Mouse (Mus musculus) MEL (cell line): ENCODE measurements at regions not wholly inside any gene's neighbourhood (a gene's known extent, or its start where the extent isn't known, plus 50 kb on each side); places are given as distances from the start of the nearest gene placed in this dataset.

Source experiments
- DNase-seq: peaks from one replicate; pipeline ENCODE4 v3.0.0; 2011; ENCODE audit warnings: low read depth, low spot score
- H3K27ac ChIP-seq: 2 replicates; pipeline ENCODE4 v1.5.1; 2012; ENCODE audit warnings: low read depth, mild to moderate bottlenecking, control low read depth, low read length, moderate library complexity; ENCODE audit not compliant: control insufficient read depth
- H3K27me3 ChIP-seq, 2 experiments: fragments of 150-350 bp in 1 of 2; sonication (generic) in 1 of 2; 2 replicates each; pipeline ENCODE4 v1.6.1; 2012; ENCODE audit warnings: low read length in 2 of 2, mild to moderate bottlenecking in 2 of 2, improper control_type of control experiment in 1 of 2, moderate library complexity in 1 of 2; ENCODE audit not compliant: insufficient read depth in 2 of 2, control insufficient read depth in 1 of 2
- H3K36me3 ChIP-seq, 2 experiments: 2 replicates each; pipeline ENCODE4 v1.6.1; 2012 to 2014; ENCODE audit warnings: low read length in 2 of 2, improper control_type of control experiment in 1 of 2, inconsistent platforms in 1 of 2, mild to moderate bottlenecking in 1 of 2; ENCODE audit not compliant: insufficient read depth in 2 of 2, control insufficient read depth in 1 of 2
- H3K4me1 ChIP-seq, 2 experiments: fragments of 150-350 bp in 1 of 2; sonication (generic) in 1 of 2; 2 replicates each; pipeline ENCODE4 v1.6.1; 2012; ENCODE audit warnings: low read length in 2 of 2, improper control_type of control experiment in 1 of 2, mild to moderate bottlenecking in 1 of 2; ENCODE audit not compliant: insufficient read depth in 2 of 2, control insufficient read depth in 1 of 2
- H3K4me3 ChIP-seq, 2 experiments: fragments of 150-350 bp in 1 of 2; sonication (generic) in 1 of 2; 2 replicates each; pipeline ENCODE4 v1.5.1; 2012; ENCODE audit warnings: low read depth in 2 of 2, low read length in 2 of 2, mild to moderate bottlenecking in 2 of 2, moderate library complexity in 2 of 2, control low read depth in 1 of 2, improper control_type of control experiment in 1 of 2; ENCODE audit not compliant: control insufficient read depth in 1 of 2, insufficient read depth in 1 of 2
- H3K79me2 ChIP-seq: 2 replicates; pipeline ENCODE4 v1.6.1; 2012; ENCODE audit warnings: mild to moderate bottlenecking, low read length, moderate library complexity; ENCODE audit not compliant: control insufficient read depth, poor library complexity, insufficient read depth
- H3K9ac ChIP-seq: 2 replicates; pipeline ENCODE4 v1.6.1; 2012; ENCODE audit warnings: low read depth, mild to moderate bottlenecking, control low read depth, low read length, moderate library complexity; ENCODE audit not compliant: control insufficient read depth, poor library complexity, severe bottlenecking
- H3K9me3 ChIP-seq: fragments of 150-350 bp; sonication (generic); replicated peaks from 2 replicates; pipeline ENCODE4 v1.6.1; 2012; ENCODE audit warnings: mild to moderate bottlenecking, low read length, improper control_type of control experiment, moderate library complexity; ENCODE audit not compliant: insufficient read depth
- BHLHE40 ChIP-seq: IDR thresholded peaks from 2 replicates; pipeline ENCODE4 v1.6.1; 2012; ENCODE audit warnings: low read depth, mild to moderate bottlenecking, inconsistent platforms, low read length, improper control_type of control experiment, borderline replicate concordance
- CHD1 ChIP-seq: IDR thresholded peaks from 2 replicates; pipeline ENCODE4 v1.6.1; 2012; ENCODE audit warnings: low read depth, mild to moderate bottlenecking, inconsistent platforms, low read length, improper control_type of control experiment
- CTCF ChIP-seq, 3 experiments: IDR thresholded peaks in 2 of 3; conservative IDR thresholded peaks in 1 of 3; 2 replicates each; pipeline ENCODE4 v1.5.1; 2011 to 2012; ENCODE audit warnings: low read length in 3 of 3, low read depth in 2 of 3, mild to moderate bottlenecking in 2 of 3, improper control_type of control experiment in 1 of 3, inconsistent platforms in 1 of 3, mixed read lengths in 1 of 3, moderate library complexity in 1 of 3; ENCODE audit not compliant: control insufficient read depth in 1 of 3, insufficient read depth in 1 of 3, poor library complexity in 1 of 3, severe bottlenecking in 1 of 3
- E2F4 ChIP-seq: IDR thresholded peaks from 2 replicates; pipeline ENCODE4 v1.6.1; 2011; ENCODE audit warnings: low read depth, low read length, improper control_type of control experiment, borderline replicate concordance
- EP300 ChIP-seq, 2 experiments: IDR thresholded peaks; 2 replicates each; pipeline ENCODE4 v1.6.1; 2011; ENCODE audit warnings: improper control_type of control experiment in 2 of 2, low read length in 2 of 2, low read depth in 1 of 2, mild to moderate bottlenecking in 1 of 2
- ETS1 ChIP-seq: IDR thresholded peaks from 2 replicates; pipeline ENCODE4 v1.6.1; 2012; ENCODE audit warnings: low read depth, mild to moderate bottlenecking, inconsistent platforms, low read length, improper control_type of control experiment, moderate library complexity
- GABPA ChIP-seq: IDR thresholded peaks from 2 replicates; pipeline ENCODE4 v1.6.1; 2012; ENCODE audit warnings: low read depth, mild to moderate bottlenecking, inconsistent platforms, low read length, improper control_type of control experiment, moderate library complexity
- JUND ChIP-seq: IDR thresholded peaks from 2 replicates; pipeline ENCODE4 v1.6.1; 2011; ENCODE audit warnings: low read depth, mild to moderate bottlenecking, improper control_type of control experiment, low read length
- KAT2A ChIP-seq: conservative IDR thresholded peaks from 2 replicates; pipeline ENCODE4 v1.6.1; 2012; ENCODE audit warnings: low read depth, low read length, improper control_type of control experiment, inconsistent platforms
- MYB ChIP-seq: IDR thresholded peaks from 2 replicates; pipeline ENCODE4 v1.6.1; 2011; ENCODE audit warnings: mild to moderate bottlenecking, low read depth, low read length, improper control_type of control experiment
- MYC ChIP-seq: IDR thresholded peaks from 2 replicates; pipeline ENCODE4 v1.6.1; 2011; ENCODE audit warnings: low read depth, mild to moderate bottlenecking, low read length, improper control_type of control experiment, moderate library complexity
- POLR2AphosphoS2 ChIP-seq: IDR thresholded peaks from 2 replicates; pipeline ENCODE4 v1.6.1; 2011; ENCODE audit warnings: low read length, improper control_type of control experiment
- RAD21 ChIP-seq: IDR thresholded peaks from 2 replicates; pipeline ENCODE4 v1.6.1; 2011; ENCODE audit warnings: mild to moderate bottlenecking, low read depth, low read length, improper control_type of control experiment
- RCOR1 ChIP-seq: IDR thresholded peaks from 2 replicates; pipeline ENCODE4 v1.6.1; 2012; ENCODE audit warnings: low read depth, mild to moderate bottlenecking, inconsistent platforms, low read length, improper control_type of control experiment
- TAL1 ChIP-seq: IDR thresholded peaks from 2 replicates; pipeline ENCODE4 v1.6.1; 2012; ENCODE audit warnings: mild to moderate bottlenecking, inconsistent platforms, low read length, moderate library complexity, mixed read lengths
- TBP ChIP-seq: IDR thresholded peaks from 2 replicates; pipeline ENCODE4 v1.8.0; 2011; ENCODE audit warnings: low read depth, low read length, improper control_type of control experiment
- UBTF ChIP-seq: IDR thresholded peaks from 2 replicates; pipeline ENCODE4 v1.6.1; 2012; ENCODE audit warnings: low read depth, mild to moderate bottlenecking, inconsistent platforms, low read length, improper control_type of control experiment, moderate library complexity, borderline replicate concordance; ENCODE audit not compliant: insufficient read depth
- USF1 ChIP-seq: IDR thresholded peaks from 2 replicates; pipeline ENCODE4 v1.6.1; 2014; ENCODE audit warnings: low read depth, mild to moderate bottlenecking, inconsistent platforms, low read length, improper control_type of control experiment, moderate library complexity
- ZKSCAN1 ChIP-seq: IDR thresholded peaks from 2 replicates; pipeline ENCODE4 v1.6.1; 2012; ENCODE audit warnings: low read depth, mild to moderate bottlenecking, inconsistent platforms, low read length, improper control_type of control experiment, moderate library complexity
- ZMIZ1 ChIP-seq: IDR thresholded peaks from 2 replicates; pipeline ENCODE4 v1.6.1; 2012; ENCODE audit warnings: low read depth, mild to moderate bottlenecking, inconsistent platforms, low read length, improper control_type of control experiment, moderate library complexity
- ZNF384 ChIP-seq: IDR thresholded peaks from 2 replicates; pipeline ENCODE4 v1.6.1; 2012; ENCODE audit warnings: low read depth, mild to moderate bottlenecking, inconsistent platforms, low read length, improper control_type of control experiment

- Histone ChIP-seq H3K4me3 (no peak overlapping the region), H3K27me3 (no peaks in the 10 kb centered on the region), H3K27ac (no peak overlapping the region), H3K36me3 (no peaks in the 10 kb centered on the region), H3K9me3 (no peaks in the 10 kb centered on the region), H3K9ac (no peak overlapping the region), H3K79me2 (no peaks in the 10 kb centered on the region), H3K4me1 (no peaks in the 10 kb centered on the region)
- no peak for DNase-seq
- TF ChIP-seq ZMIZ1 (no peak), TBP (no peak), UBTF (no peak), BHLHE40 (no peak), KAT2A (no peak), GABPA (no peak), RCOR1 (no peak)
Measured at GRCm38 (mm10) chr4:47691207-47691606, 216.7 kb downstream of the Sec61b start.

DNA sequence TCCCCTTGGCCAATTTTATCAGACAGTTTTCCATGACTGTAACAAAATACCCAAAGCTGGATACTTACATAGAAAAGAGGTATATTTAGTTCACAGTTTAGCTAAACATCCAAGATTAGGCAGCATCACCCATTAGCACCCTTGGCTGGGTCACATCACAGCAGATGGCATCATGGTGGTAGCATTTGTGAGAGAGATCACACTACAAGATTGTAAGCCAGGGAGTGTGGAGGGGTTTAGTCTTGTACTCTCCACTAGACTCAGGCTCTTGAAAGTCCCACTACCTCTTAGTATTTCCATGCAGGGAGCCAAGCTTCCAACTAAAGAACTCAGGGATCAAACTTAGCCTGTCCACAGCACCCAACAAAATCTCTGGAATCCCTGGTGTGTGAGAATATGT lies 218.2 kb downstream of the Sec61b start:
- H3K4me1 ChIP-seq, result no peaks in the 10 kb centered on the region
- no peaks in the 10 kb centered on the region for H3K27me3 ChIP-seq
- no peaks in the 10 kb centered on the region for H3K36me3 ChIP-seq
- no peak overlapping the region for H3K4me3 ChIP-seq
- TF ChIP-seq TAL1 (no peak), USF1 (no peak), JUND (no peak), POLR2AphosphoS2 (no peak)
- H3K9me3 ChIP-seq, result no peaks in the 10 kb centered on the region
- DNase-seq, result no peak
- H3K9ac ChIP-seq, result no peak overlapping the region
- no peaks in the 10 kb centered on the region for H3K79me2 ChIP-seq
- H3K27ac ChIP-seq, result no peak overlapping the region

DNA sequence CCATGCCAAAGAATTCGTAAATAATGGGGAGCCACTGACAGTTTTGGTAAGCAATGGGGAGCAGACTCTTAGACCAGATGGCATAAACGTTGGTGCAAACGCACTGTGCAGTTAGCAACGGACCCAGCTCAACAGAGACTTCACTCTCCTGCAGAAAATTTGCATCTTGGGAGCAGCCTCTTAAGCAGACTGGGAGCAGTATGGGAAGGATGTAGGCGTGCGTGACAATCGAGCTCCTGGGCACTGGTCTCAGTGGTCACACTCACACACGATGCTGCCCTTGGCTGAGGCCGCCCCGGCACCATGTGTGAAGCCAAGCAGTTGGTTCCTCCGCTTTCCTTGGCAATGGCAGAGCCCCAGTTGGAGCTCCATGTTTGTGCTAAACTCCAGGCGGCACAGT lies 218.8 kb downstream of the Sec61b start:
- Histone ChIP-seq H3K4me1 (no peaks in the 10 kb centered on the region), H3K9me3 (no peaks in the 10 kb centered on the region), H3K27me3 (no peaks in the 10 kb centered on the region), H3K36me3 (no peaks in the 10 kb centered on the region), H3K4me3 (no peak overlapping the region), H3K9ac (no peak overlapping the region), H3K79me2 (no peaks in the 10 kb centered on the region), H3K27ac (no peak overlapping the region)
- no peak for DNase-seq
- TF ChIP-seq ZNF384, result no peak
- no peak for TF ChIP-seq RAD21
- TF ChIP-seq MYB, result no peak
- TF ChIP-seq E2F4, result no peak
- TF ChIP-seq EP300 (IDR thresholded peaks at IDR 0.05; ENCODE audit: low read depth in 1 of 2, low read length in 2 of 2), result no peak
- no peak for TF ChIP-seq CHD1
- no peak for TF ChIP-seq ZKSCAN1
- TF ChIP-seq UBTF, result no peak
- no peak for TF ChIP-seq TBP
- TF ChIP-seq JUND, result no peak
- no peak for TF ChIP-seq ETS1
- TF ChIP-seq CTCF (IDR thresholded peaks at IDR 0.05 in 2 of 3, conservative IDR thresholded peaks at IDR 0.05 in 1 of 3; ENCODE audit: control insufficient read depth in 1 of 3, insufficient read depth in 1 of 3, low read depth in 2 of 3, low read length in 3 of 3, poor library complexity in 1 of 3, severe bottlenecking in 1 of 3), result no peak
- TF ChIP-seq TAL1, result no peak
- no peak for TF ChIP-seq MYC
